Mouse (Mus musculus) heart, adult 2 months (tissue): ENCODE data around the gene Ak3.

Experiments used
- CTCF ChIP-seq: fragments of 200-600 bp; IDR thresholded peaks from 2 replicates; pipeline ENCODE4 v1.8.1; 2022; ENCODE audit warnings: antibody characterized with exemption, mild to moderate bottlenecking, moderate library complexity
- EP300 ChIP-seq: fragments of 200-500 bp; IDR thresholded peaks from 2 replicates; pipeline ENCODE4 v1.6.1; 2011; ENCODE audit warnings: low read depth, low read length, control low read depth; ENCODE audit not compliant: insufficient read depth
- POLR2A ChIP-seq: fragments of 200-500 bp; IDR thresholded peaks from 2 replicates; pipeline ENCODE4 v1.6.1; 2011; ENCODE audit warnings: mild to moderate bottlenecking, low read depth, low read length, control low read depth; ENCODE audit not compliant: insufficient read depth

DNA sequence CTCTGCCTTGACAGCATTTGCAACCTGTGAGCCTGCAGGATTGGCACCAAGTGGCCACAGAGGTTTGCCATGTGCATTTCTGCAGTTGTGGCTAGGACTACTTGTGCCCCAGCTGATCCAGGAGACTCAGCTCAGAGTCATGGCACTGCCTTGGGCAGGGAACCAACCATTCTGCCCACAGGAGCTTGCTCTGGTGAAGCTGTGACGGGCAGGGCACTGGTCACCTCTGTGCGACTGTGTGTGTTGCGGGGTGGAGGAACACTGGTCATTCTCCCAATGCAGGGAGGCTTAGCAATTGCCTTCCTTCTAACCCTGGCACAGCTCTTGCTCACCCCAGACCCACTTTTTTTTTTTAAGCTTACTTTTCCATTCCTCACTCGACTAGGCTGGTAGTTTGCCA lies 7.7 kb upstream of the Ak3 start:
- TF ChIP-seq EP300 (no peak), CTCF (no peak), POLR2A (no peak)
